Mouse (Mus musculus) midbrain, postnatal 0 days (tissue): ENCODE results near the gene Pef1. TPM values are rescaled to one million over a fixed set of nuclear protein-coding genes. Genes with fewer than 3 reads are reported as not detected.

ENCODE experiments used
- ATAC-seq: fragments of 200-750 bp; cut with Nextera tagmentation; 2 replicates; pipeline ENCODE4 v1.8.0; 2017; ENCODE audit warnings: moderate number of reproducible peaks, mild to moderate bottlenecking, moderate TSS enrichment, moderate library complexity; ENCODE audit not compliant: low FRiP score
- DNase-seq: peaks from one replicate; pipeline ENCODE4 v3.0.0-alpha.2; 2015; ENCODE audit warnings: low spot score
- H3K27ac ChIP-seq: fragments of 300-500 bp; sonication (generic); 2 replicates; pipeline ENCODE4 v1.5.1; 2014; ENCODE audit warnings: low read depth, mild to moderate bottlenecking, low read length, mixed read lengths
- H3K27me3 ChIP-seq: fragments of 300-500 bp; sonication (generic); 2 replicates; pipeline ENCODE4 v1.6.1; 2014; ENCODE audit warnings: low read length, control low read depth, mixed read lengths; ENCODE audit not compliant: insufficient read depth
- H3K36me3 ChIP-seq: fragments of 300-500 bp; sonication (generic); 2 replicates; pipeline ENCODE4 v1.6.1; 2014; ENCODE audit warnings: low read length, control low read depth, mixed read lengths; ENCODE audit not compliant: insufficient read depth
- H3K4me1 ChIP-seq: fragments of 300-500 bp; sonication (generic); 2 replicates; pipeline ENCODE4 v1.6.1; 2014; ENCODE audit warnings: mild to moderate bottlenecking, control low read depth, antibody characterized with exemption, low read length, mixed read lengths; ENCODE audit not compliant: insufficient read depth
- H3K4me2 ChIP-seq: fragments of 300-500 bp; sonication (generic); 2 replicates; pipeline ENCODE4 v1.6.1; 2014; ENCODE audit warnings: low read depth, mild to moderate bottlenecking, low read length, mixed read lengths; ENCODE audit not compliant: poor library complexity, severe bottlenecking
- H3K4me3 ChIP-seq: fragments of 300-500 bp; sonication (generic); 2 replicates; pipeline ENCODE4 v1.5.1; 2014; ENCODE audit warnings: low read depth, mild to moderate bottlenecking, low read length, moderate library complexity
- H3K9ac ChIP-seq: fragments of 300-500 bp; sonication (generic); replicated peaks from 2 replicates; pipeline ENCODE4 v1.6.1; 2014; ENCODE audit warnings: mild to moderate bottlenecking, low read length, moderate library complexity, mixed read lengths; ENCODE audit not compliant: poor library complexity, severe bottlenecking
- H3K9me3 ChIP-seq: fragments of 300-500 bp; sonication (generic); 2 replicates; pipeline ENCODE4 v1.6.1; 2016; ENCODE audit warnings: low read length, control low read depth
- CTCF ChIP-seq: IDR thresholded peaks from 2 replicates; pipeline ENCODE4 v1.5.1; 2016; ENCODE audit warnings: antibody characterized with exemption, mild to moderate bottlenecking
- WGBS: fragments of 180-500 bp; shearing (Covaris S2); extraction: QIAGEN DNeasy Blood & Tissue Kit; methylation state at CpG from one replicate; pipeline ENCODE4 v1.1.7; 2014; 5-methylcytosine and 5-hydroxymethylcytosine counted together
- polyA plus RNA-seq: library from polyadenylated mRNA; unstranded; fragments of >200 nt; fragmentation: Nextera tagmentation; extraction: Ambion mirVana; gene quantifications from 2 replicates; pipeline ENCODE4 v1.2.1, GENCODE M21; 2015
- total RNA-seq: library from RNA; depleted of rRNA; stranded (reverse); fragments of >200 nt; gene quantifications from 2 replicates; pipeline ENCODE4 v1.2.3, GENCODE M21; 2014

The Pef1 gene
- total and polyA plus RNA-seq, 2 experiments from 2014 or later = 59.5 to 61.5 TPM

DNA sequence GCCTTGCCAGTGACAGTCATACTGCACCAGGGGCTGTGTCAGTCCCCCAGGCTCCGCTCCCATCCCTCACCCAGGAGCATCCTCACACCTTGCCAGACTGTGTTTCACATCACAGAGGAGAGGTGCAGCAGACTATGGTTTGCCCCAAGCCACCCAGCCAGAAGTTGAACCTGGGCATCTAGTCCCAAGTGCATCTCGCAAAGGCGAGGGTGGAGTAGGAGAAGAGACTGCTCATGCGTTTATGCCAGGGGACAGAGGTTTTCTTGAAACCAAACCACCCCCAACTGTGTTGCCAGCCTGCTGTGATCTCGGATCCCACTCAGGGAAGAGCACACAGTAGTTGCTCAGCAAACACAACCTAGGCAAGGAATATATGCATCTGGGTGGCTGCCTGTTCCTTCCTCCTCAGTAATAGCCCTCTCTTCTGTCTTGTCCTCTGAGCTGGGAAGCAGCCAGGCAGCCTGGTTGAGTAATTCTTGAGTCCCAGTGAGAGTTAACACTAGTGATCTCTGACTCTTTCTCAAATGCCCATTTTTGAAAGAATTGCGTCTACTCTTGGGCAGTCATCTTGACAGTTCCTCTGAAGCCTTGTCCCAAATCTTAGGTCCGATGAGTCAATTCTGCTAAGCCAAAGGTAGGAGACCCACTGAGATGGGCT, 29.2 kb downstream of the Pef1 start:
- no peak overlapping the region for H3K4me2 ChIP-seq
- no peak for ATAC-seq
- no peak for TF ChIP-seq CTCF
- H3K9me3 ChIP-seq = no peaks in the 10 kb centered on the region
- peaks cover 16% of the 10 kb centered on the region for H3K36me3 ChIP-seq
- H3K27ac ChIP-seq = no peak overlapping the region
- H3K9ac ChIP-seq = no peak overlapping the region
- no peaks in the 10 kb centered on the region for H3K4me1 ChIP-seq
- no peak overlapping the region for H3K4me3 ChIP-seq
- no peaks in the 10 kb centered on the region; the same call in 1 of the 2 replicates for H3K27me3 ChIP-seq
- DNase-seq = no peak
- WGBS = 84% methylated on average over 7 of the region's 7 CpGs

GRCm38 (mm10) chr4:130133399-130133798, 31.0 kb downstream of the Pef1 start:
- whole genome bisulfite sequencing = 54% methylated on average over 6 of the region's 6 CpGs
- Histone ChIP-seq H3K4me2 (no peak overlapping the region), H3K36me3 (0 out of 2 replicates have a peak, but pooled peaks cover 3% of the 10 kb centered on the region), H3K27me3 (peaks cover 6% of the 10 kb centered on the region), H3K4me1 (no peaks in the 10 kb centered on the region), H3K9ac (no peak overlapping the region), H3K9me3 (no peaks in the 10 kb centered on the region), H3K4me3 (no peak overlapping the region), H3K27ac (no peak overlapping the region)
- no peak for TF ChIP-seq CTCF
- ATAC-seq (no peak), DNase-seq (no peak)

GRCm38 (mm10) chr4:130138441-130139213, 36.3 kb downstream of the Pef1 start:
- WGBS = under 1% methylated on average over 53 of the region's 57 CpGs

GRCm38 (mm10) chr4:130139214-130139492, 36.8 kb downstream of the Pef1 start, which contains the start of gene Hcrtr1:
Hcrtr1 (minus strand) TSS chr4:130139359.
- DNase-seq = no peak
- peak within 1 kb of the TSS; percentile 71 for H3K9ac ChIP-seq
- no peak for TF ChIP-seq CTCF
- H3K9me3 ChIP-seq = no peaks in the 10 kb centered on the region
- ATAC-seq = peak; percentile 51; the same call in 1 of the 2 replicates
- WGBS = 1% methylated on average over 14 of the region's 15 CpGs
- H3K27ac ChIP-seq = no peak within 1 kb of the TSS
- H3K4me2 ChIP-seq = peak within 1 kb of the TSS; percentile 97
- no peaks in the 10 kb centered on the region for H3K36me3 ChIP-seq
- peaks cover 4% of the 10 kb centered on the region; the same call in 1 of the 2 replicates for H3K4me1 ChIP-seq
- peaks cover 6% of the 10 kb centered on the region for H3K27me3 ChIP-seq
- H3K4me3 ChIP-seq = peak within 1 kb of the TSS; percentile 52

More at GRCm38 (mm10) chr4:130138441-130139213, 36.3 kb downstream of the Pef1 start:
- Histone ChIP-seq H3K4me1 (peaks cover 4% of the 10 kb centered on the region; the same call in 1 of the 2 replicates), H3K9me3 (no peaks in the 10 kb centered on the region), H3K4me2 (peak overlapping the region; percentile 97), H3K36me3 (no peaks in the 10 kb centered on the region), H3K9ac (peak overlapping the region; percentile 71), H3K4me3 (peak overlapping the region; percentile 52), H3K27ac (no peak overlapping the region), H3K27me3 (peaks cover 6% of the 10 kb centered on the region)
- TF ChIP-seq CTCF = peak; percentile 93
- DNase-seq (peak; percentile 80), ATAC-seq (peak; percentile 84)

GRCm38 (mm10) chr4:130140992-130141402, 38.6 kb downstream of the Pef1 start:
- no peak overlapping the region for H3K4me2 ChIP-seq
- no peak overlapping the region for H3K4me3 ChIP-seq
- H3K36me3 ChIP-seq = no peaks in the 10 kb centered on the region
- H3K9me3 ChIP-seq = no peaks in the 10 kb centered on the region
- peaks cover 4% of the 10 kb centered on the region; the same call in 1 of the 2 replicates for H3K4me1 ChIP-seq
- ATAC-seq = no peak
- H3K27ac ChIP-seq = no peak overlapping the region
- no peak overlapping the region for H3K9ac ChIP-seq
- 38% methylated on average over 9 of the region's 9 CpGs for WGBS
- peaks cover 6% of the 10 kb centered on the region for H3K27me3 ChIP-seq
- no peak for TF ChIP-seq CTCF
- peak; percentile 66 for DNase-seq

GRCm38 (mm10) chr4:130141786-130142185, 39.4 kb downstream of the Pef1 start:
- H3K9me3 ChIP-seq = no peaks in the 10 kb centered on the region
- no peak overlapping the region for H3K9ac ChIP-seq
- ATAC-seq (no peak), DNase-seq (peak; percentile 21)
- no peak overlapping the region for H3K4me3 ChIP-seq
- no peak overlapping the region for H3K4me2 ChIP-seq
- peaks cover 4% of the 10 kb centered on the region; the same call in 1 of the 2 replicates for H3K4me1 ChIP-seq
- H3K27ac ChIP-seq = no peak overlapping the region
- 29% methylated on average over 3 of the region's 3 CpGs for WGBS
- H3K27me3 ChIP-seq = peaks cover 6% of the 10 kb centered on the region
- TF ChIP-seq CTCF = no peak
- no peaks in the 10 kb centered on the region for H3K36me3 ChIP-seq
